ENCODE assay signal across 8 mouse cellular contexts in genomic region chr4:41653296-41653695, GRCm38 (mm10). TPM values are rescaled to one million over a fixed set of nuclear protein-coding genes. Genes with fewer than 3 reads are reported as not detected.
DNase-seq lines count a peak whose midpoint lies in the region; ATAC-seq and TF ChIP-seq lines count a peak whose summit lies in the region.
"Had no signal": no experiment of that assay in that cellular context is flagged by ENCODE, and none has a peak within 500 bp of the region (broad histone marks: within the 10 kb centered on the region; RNA-seq: fewer than 3 reads in every experiment).

No protein-coding gene starts in this region.

- H3K27me3 ChIP-seq in hindbrain, embryonic 12.5 days: no peaks in the 10 kb centered on the region

- H3K4me3 ChIP-seq in embryonic fibroblast, embryonic 13.5 days (ENCODE audit: insufficient read depth, low read length): no peak overlapping the region
- H3K4me3 ChIP-seq in hindbrain, embryonic 12.5 days: no peak overlapping the region
- H3K4me3 ChIP-seq: limb, embryonic 15.5 days had no signal

- H3K9me3 ChIP-seq in hindbrain, embryonic 12.5 days (replicated peaks): no peaks in the 10 kb centered on the region
- H3K9me3 ChIP-seq: limb, embryonic 15.5 days had no signal

- H3K4me1 ChIP-seq in embryonic fibroblast, embryonic 13.5 days (ENCODE audit: control insufficient read depth, insufficient read depth, low read length): no peaks in the 10 kb centered on the region
- peaks cover 14% of the 10 kb centered on the region for H3K4me1 ChIP-seq in hindbrain, embryonic 12.5 days

- peak; percentile 82 for DNase-seq in Muller cell, postnatal 12 days (ENCODE audit: inconsistent ontology term)
- peak; percentile 87 for DNase-seq in brain, adult 2 months (ENCODE audit: low read depth, low spot score)
- peak; percentile 53 to 86 for DNase-seq in layer of hippocampus, postnatal 25 days (ENCODE audit: extremely low spot score in 1 of 2, low spot score in 1 of 2)
- peak; percentile 83 for DNase-seq in mesoderm, embryonic 11.5 days (ENCODE audit: low read depth, low spot score)
- DNase-seq in spleen, adult 12 weeks (ENCODE audit: low spot score): peak; percentile 10

- no peak for TF ChIP-seq POLR2A in embryonic fibroblast, embryonic 13.5 days (IDR thresholded peaks at IDR 0.05; ENCODE audit: low read depth, low read length)

- no peak overlapping the region for H3K9ac ChIP-seq in hindbrain, embryonic 12.5 days
- H3K9ac ChIP-seq: limb, embryonic 15.5 days had no signal

- H3K4me2 ChIP-seq in hindbrain, embryonic 12.5 days (replicated peaks): no peak overlapping the region
- H3K4me2 ChIP-seq: limb, embryonic 15.5 days had no signal

- peaks cover 11% of the 10 kb centered on the region for H3K36me3 ChIP-seq in hindbrain, embryonic 12.5 days
- H3K36me3 ChIP-seq: limb, embryonic 15.5 days had no signal

- no peak overlapping the region for H3K27ac ChIP-seq in embryonic fibroblast, embryonic 13.5 days (ENCODE audit: insufficient read depth, low read length)
- no peak overlapping the region for H3K27ac ChIP-seq in hindbrain, embryonic 12.5 days
- H3K27ac ChIP-seq: limb, embryonic 15.5 days had no signal

- ATAC-seq in hindbrain, embryonic 12.5 days (ENCODE audit: low FRiP score): peak; percentile 46; the same call in 1 of the 2 replicates

- 39% methylated on average over 6 of the region's 6 CpGs for WGBS in hindbrain, embryonic 12.5 days

- peak; percentile 62 for TF ChIP-seq CTCF in embryonic fibroblast, embryonic 13.5 days (IDR thresholded peaks at IDR 0.05; ENCODE audit: borderline replicate concordance, insufficient read depth, low read length)

RNA-seq across cellular contexts. Expression of gene Enho, which starts 13.2 kb away (rescaled TPM):
- 1.4 and 1.7 TPM in 2 replicates for polyA plus RNA-seq in embryonic fibroblast, embryonic 13.5 days (2011; ENCODE audit: insufficient read length, low read depth, missing spikeins)
- 73.6 and 78.6 TPM in 2 replicates for polyA plus RNA-seq in hindbrain, embryonic 12.5 days (2016; fragmentation: Nextera tagmentation; extraction: Ambion mirVana)
- total RNA-seq in layer of hippocampus, postnatal 25 days (2021): 10 to 100 TPM; 62.1 to 66.9 TPM

RNA-seq across cellular contexts. Expression of gene Cntfr, which starts 43.6 kb away (rescaled TPM):
- 4.3 and 4.9 TPM in 2 replicates for polyA plus RNA-seq in embryonic fibroblast, embryonic 13.5 days (2011; ENCODE audit: insufficient read length, low read depth, missing spikeins)
- polyA plus RNA-seq in hindbrain, embryonic 12.5 days (2016; fragmentation: Nextera tagmentation; extraction: Ambion mirVana): 28.8 and 35.9 TPM in 2 replicates
- total RNA-seq in layer of hippocampus, postnatal 25 days (2021): 10 to 100 TPM; 89.6 to 96.1 TPM

RNA-seq across cellular contexts. Expression of gene Il11ra1, which starts 46.5 kb away (rescaled TPM):
- polyA plus RNA-seq in embryonic fibroblast, embryonic 13.5 days (2011; ENCODE audit: insufficient read length, low read depth, missing spikeins): 78.5 and 97.4 TPM in 2 replicates
- 125 and 141 TPM in 2 replicates for polyA plus RNA-seq in hindbrain, embryonic 12.5 days (2016; fragmentation: Nextera tagmentation; extraction: Ambion mirVana)
- 10 to 100 TPM; 40.0 to 44.8 TPM for total RNA-seq in layer of hippocampus, postnatal 25 days (2021)

Comparison
In these comparisons a context has a peak if more than half of its experiments do, and no peak if none do; other contexts are left out.
1. DNase-seq: peak in every context shown above with its lines; median percentile 87 in brain, adult 2 months; 83 in mesoderm, embryonic 11.5 days; 82 in Muller cell, postnatal 12 days; 70 in layer of hippocampus, postnatal 25 days; 10 in spleen, adult 12 weeks.
2. RNA of gene Enho, which starts 13.2 kb away (polyA plus RNA-seq): 73.6 to 78.6 TPM in hindbrain, embryonic 12.5 days; 1.4 to 1.7 TPM in embryonic fibroblast, embryonic 13.5 days; every median in the first group is over 10 times any median in the second.